Mouse (Mus musculus) heart, postnatal 0 days (tissue): Measurements from ENCODE around the gene Socs3.

Experiments used
- CTCF ChIP-seq: IDR thresholded peaks from 2 replicates; pipeline ENCODE4 v1.5.1; 2016; ENCODE audit warnings: antibody characterized with exemption, control low read depth, low read depth
- EP300 ChIP-seq: IDR thresholded peaks from 2 replicates; pipeline ENCODE4 v1.6.1; 2016; ENCODE audit warnings: antibody characterized with exemption, low read depth

- peak; percentile 22 for TF ChIP-seq CTCF
- TF ChIP-seq EP300: peak; percentile 68
Measured at GRCm38 (mm10) chr11:117963091-117963793, 6.6 kb downstream of the Socs3 start.
